Comparison of ENCODE assay signal across 26 mouse cellular contexts in the genomic region with DNA sequence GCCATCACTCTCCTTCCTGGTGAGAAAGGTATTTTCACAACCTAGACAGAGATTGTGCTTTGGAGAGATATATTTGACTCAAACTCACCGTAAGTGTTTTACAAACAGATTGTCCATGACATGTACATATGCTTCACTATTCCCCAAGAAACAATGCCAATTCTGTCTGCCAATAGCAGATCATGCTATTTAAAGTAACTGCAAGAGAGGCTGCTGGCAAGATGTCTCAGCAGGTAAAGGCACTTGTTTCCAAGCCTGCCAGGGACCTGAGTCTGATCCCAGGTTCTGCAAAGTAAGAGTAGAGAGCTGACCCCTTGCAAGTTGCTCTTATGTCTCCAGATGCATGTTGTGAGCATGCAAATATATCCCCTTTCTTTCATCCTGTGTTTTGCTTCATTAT.
A peak's percentile ranks its signal among the peaks of the same experiment; 100 is the strongest.
DNase-seq lines count a peak whose midpoint lies in the region; ATAC-seq lines count a peak whose summit lies in the region.
"Had no signal": no experiment of that assay in that cellular context is flagged by ENCODE, and none has a peak within 500 bp of the region (broad histone marks: within the 10 kb centered on the region; RNA-seq: fewer than 3 reads in every experiment).

No protein-coding gene starts in this region.

- H3K9me3 ChIP-seq in heart, embryonic 11.5 days (replicated peaks; ENCODE audit: control insufficient read depth, low read length) = no peaks in the 10 kb centered on the region
- H3K9me3 ChIP-seq: heart, embryonic 13.5 days; hindbrain, embryonic 10.5 days; hindbrain, embryonic 15.5 days; kidney, embryonic 15.5 days; limb, embryonic 12.5 days; liver, embryonic 15.5 days; lung, embryonic 15.5 days; midbrain, embryonic 12.5 days had no signal

- intact Hi-C loops in left cerebral cortex, postnatal 10 days (cut with DNase I) = no loop called here

- H3K4me2 ChIP-seq in heart, embryonic 11.5 days = no peak overlapping the region
- H3K4me2 ChIP-seq: heart, embryonic 13.5 days; hindbrain, embryonic 15.5 days; kidney, embryonic 15.5 days; limb, embryonic 12.5 days; liver, embryonic 15.5 days; lung, embryonic 15.5 days; midbrain, embryonic 12.5 days had no signal

- 89% methylated on average over 1 of the region's 1 CpGs for WGBS in heart, embryonic 11.5 days (ENCODE audit: insufficient replicate concordance)

- no peak overlapping the region for H3K9ac ChIP-seq in heart, embryonic 11.5 days (ENCODE audit: low read depth, low read length)
- H3K9ac ChIP-seq: heart, embryonic 13.5 days; hindbrain, embryonic 15.5 days; kidney, embryonic 15.5 days; limb, embryonic 12.5 days; liver, embryonic 15.5 days; lung, embryonic 15.5 days; midbrain, embryonic 12.5 days had no signal

- H3K27me3 ChIP-seq in heart, embryonic 11.5 days (ENCODE audit: control insufficient read depth, insufficient read depth, low read length) = no peaks in the 10 kb centered on the region
- H3K27me3 ChIP-seq: heart, embryonic 13.5 days; hindbrain, embryonic 15.5 days; kidney, embryonic 15.5 days; limb, embryonic 12.5 days; liver, embryonic 15.5 days; lung, embryonic 15.5 days; midbrain, embryonic 12.5 days had no signal

- no peaks in the 10 kb centered on the region for H3K4me1 ChIP-seq in heart, embryonic 11.5 days (ENCODE audit: control insufficient read depth, insufficient read depth, low read length)
- H3K4me1 ChIP-seq: heart, embryonic 13.5 days; hindbrain, embryonic 10.5 days; hindbrain, embryonic 15.5 days; kidney, embryonic 15.5 days; limb, embryonic 12.5 days; liver, embryonic 15.5 days; lung, embryonic 15.5 days; midbrain, embryonic 12.5 days had no signal

- no peaks in the 10 kb centered on the region for H3K36me3 ChIP-seq in heart, embryonic 11.5 days (ENCODE audit: control insufficient read depth, insufficient read depth, low read length)
- H3K36me3 ChIP-seq: heart, embryonic 13.5 days; hindbrain, embryonic 10.5 days; hindbrain, embryonic 15.5 days; kidney, embryonic 15.5 days; limb, embryonic 12.5 days; liver, embryonic 15.5 days; lung, embryonic 15.5 days; midbrain, embryonic 12.5 days had no signal

- H3K4me3 ChIP-seq in heart, embryonic 11.5 days (ENCODE audit: low read depth, low read length) = no peak overlapping the region
- H3K4me3 ChIP-seq: heart, adult 2 months; heart, embryonic 13.5 days; hindbrain, embryonic 10.5 days; hindbrain, embryonic 15.5 days; kidney, embryonic 15.5 days; limb, embryonic 12.5 days; liver, embryonic 15.5 days; lung, embryonic 15.5 days; midbrain, embryonic 12.5 days had no signal

- DNase-seq in heart, adult 11 months = peak; percentile 77
- DNase-seq in cerebellum, adult 11 months = peak; percentile 40
- peak; percentile 56 for DNase-seq in cerebellum, adult 8-10 months
- DNase-seq in cerebellum, postnatal 25 days = peak; percentile 63 to 79
- DNase-seq in left cerebral cortex, postnatal 10 days (ENCODE audit: extremely low spot score in 1 of 2, low spot score in 2 of 2) = no peak
- DNase-seq: adrenal gland, postnatal 14 days; gastrocnemius, postnatal 36 days; heart, adult 2 months; heart, postnatal 10 days; kidney, adult 11 months; kidney, postnatal 25 days; layer of hippocampus, postnatal 36 days; thymus, adult 2 months; thymus, postnatal 36 days had no signal

- H3K27ac ChIP-seq in heart, embryonic 11.5 days (ENCODE audit: low read depth, low read length) = no peak overlapping the region
- H3K27ac ChIP-seq: heart, adult 2 months; heart, embryonic 13.5 days; hindbrain, embryonic 10.5 days; hindbrain, embryonic 15.5 days; kidney, embryonic 15.5 days; limb, embryonic 12.5 days; liver, embryonic 15.5 days; lung, embryonic 15.5 days; midbrain, embryonic 12.5 days had no signal

- ATAC-seq in heart, embryonic 11.5 days (replicated peaks; ENCODE audit: insufficient number of reproducible peaks, low FRiP score, low TSS enrichment) = no peak
- ATAC-seq in erythroblast, adult 5-6 weeks (replicated peaks; ENCODE audit: low FRiP score, poor library complexity, severe bottlenecking) = no peak
- ATAC-seq: CD4-positive, CD25-positive, alpha-beta regulatory T cell, adult 4 months; inflammation-experienced regulatory T-cells, adult 6 months had no signal

Comparison
In these comparisons a context has a peak if more than half of its experiments do, and no peak if none do; other contexts are left out.
1. DNase-seq: peak in heart, adult 11 months (single experiment), cerebellum, adult 11 months (single experiment), cerebellum, adult 8-10 months (single experiment) and cerebellum, postnatal 25 days (2 of 2); none in left cerebral cortex, postnatal 10 days (0 of 2).